Mouse (Mus musculus): ENCODE data around the gene Gnb4.

Gnb4 gene

GRCm38 (mm10) chr3:32614786-32615185 lies 1.6 kb downstream of the Gnb4 start:
- no peak for DNase-seq (ENCODE audit: low spot score in 2 of 2)

DNA sequence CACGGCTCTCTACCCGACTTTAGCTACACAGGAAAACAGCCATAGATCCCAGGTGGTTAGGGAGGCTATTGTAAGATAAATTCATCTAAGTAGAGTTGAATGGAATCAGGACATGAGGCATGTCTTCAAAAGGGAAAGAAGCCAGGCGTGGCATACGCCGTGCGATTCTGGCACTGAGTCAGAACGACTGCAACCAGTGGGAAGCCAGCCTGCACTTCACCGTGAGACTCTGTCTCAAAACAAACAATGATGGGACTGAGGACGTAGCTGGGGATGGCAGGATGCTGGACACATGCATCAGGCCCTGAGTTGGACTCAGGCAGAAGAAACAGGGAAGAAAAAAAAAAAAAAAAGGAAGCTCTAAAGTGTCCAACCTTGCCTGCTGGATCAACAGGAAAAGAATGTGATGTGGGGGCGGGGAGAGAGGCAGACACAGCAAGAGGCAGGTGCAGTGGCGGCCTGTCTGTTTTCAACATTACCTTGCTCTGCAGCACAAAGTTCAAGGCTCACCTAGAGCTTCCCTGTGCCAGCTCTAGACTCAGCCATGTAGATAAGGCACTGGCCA lies 4.7 kb downstream of the Gnb4 start:
- DNase-seq (ENCODE audit: low spot score in 2 of 2), result no peak

- DNase-seq (ENCODE audit: low spot score in 2 of 2), result peak; percentile 66 to 72
These were observed 5.8 kb downstream of the Gnb4 start for GRCm38 (mm10) chr3:32610560-32610959.

DNA sequence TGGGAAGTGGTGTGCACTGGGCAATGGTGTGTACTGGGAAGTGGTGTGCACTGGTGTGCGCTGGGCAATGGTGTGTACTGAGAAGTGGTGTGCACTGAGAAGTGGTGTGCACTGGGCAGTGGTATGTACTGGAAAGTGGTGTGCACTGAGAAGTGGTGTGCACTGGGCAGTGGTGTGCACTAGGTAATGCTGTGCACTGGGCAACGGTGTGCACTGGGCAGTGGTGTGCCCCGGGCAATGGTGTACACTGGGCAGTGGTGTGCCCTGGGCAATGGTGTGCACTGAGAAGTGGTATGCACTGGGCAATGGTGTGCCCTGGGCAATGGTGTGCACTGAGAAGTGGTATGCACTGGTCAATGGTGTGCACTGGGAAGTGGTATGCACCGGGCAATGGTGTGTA lies 7.2 kb downstream of the Gnb4 start:
- no peak for DNase-seq (ENCODE audit: low spot score in 2 of 2)

- no peak for DNase-seq (ENCODE audit: low spot score in 2 of 2)
These were observed 15.3 kb downstream of the Gnb4 start for GRCm38 (mm10) chr3:32601055-32601454.

DNA sequence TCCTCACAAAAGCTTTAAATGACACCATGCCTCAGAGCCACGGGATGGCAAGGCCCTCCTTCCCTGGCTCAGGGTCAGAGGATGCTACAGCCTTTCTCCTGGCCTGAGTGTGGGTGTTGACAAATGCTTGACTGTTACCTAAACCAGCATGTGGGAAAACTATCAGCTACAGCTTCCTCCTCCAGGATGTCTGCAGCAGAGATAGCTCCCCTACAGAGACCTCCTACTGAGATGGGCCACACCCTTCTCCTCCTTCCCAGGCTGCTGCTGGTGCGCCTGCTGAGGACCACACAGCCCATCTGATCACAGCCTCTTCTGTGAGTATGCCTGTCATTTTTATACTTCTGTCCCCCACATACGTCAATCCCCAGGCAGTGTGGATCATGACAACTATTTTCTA lies 17.1 kb downstream of the Gnb4 start:
- no peak for DNase-seq (ENCODE audit: low spot score in 2 of 2)

DNA sequence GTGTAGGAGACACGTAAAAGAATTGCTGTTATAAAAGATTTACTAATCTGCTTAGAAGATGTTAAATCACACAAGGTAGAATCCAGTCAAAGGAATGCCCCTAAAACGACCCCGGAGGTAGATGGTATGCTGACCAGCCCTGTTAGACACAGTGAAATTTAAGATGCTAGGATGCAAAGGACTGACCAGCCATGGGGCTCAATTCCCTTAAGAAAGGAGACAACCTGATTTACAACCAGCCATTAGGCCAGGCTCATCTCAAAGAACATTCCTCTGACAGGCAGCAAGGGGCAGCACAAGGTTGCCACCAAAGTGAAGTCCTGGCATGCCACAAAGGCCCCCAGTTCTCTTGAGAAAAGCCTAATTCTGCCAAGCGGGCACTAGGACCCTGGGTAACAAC lies 21.3 kb downstream of the Gnb4 start:
- no peak for DNase-seq (ENCODE audit: low spot score in 2 of 2)

DNA sequence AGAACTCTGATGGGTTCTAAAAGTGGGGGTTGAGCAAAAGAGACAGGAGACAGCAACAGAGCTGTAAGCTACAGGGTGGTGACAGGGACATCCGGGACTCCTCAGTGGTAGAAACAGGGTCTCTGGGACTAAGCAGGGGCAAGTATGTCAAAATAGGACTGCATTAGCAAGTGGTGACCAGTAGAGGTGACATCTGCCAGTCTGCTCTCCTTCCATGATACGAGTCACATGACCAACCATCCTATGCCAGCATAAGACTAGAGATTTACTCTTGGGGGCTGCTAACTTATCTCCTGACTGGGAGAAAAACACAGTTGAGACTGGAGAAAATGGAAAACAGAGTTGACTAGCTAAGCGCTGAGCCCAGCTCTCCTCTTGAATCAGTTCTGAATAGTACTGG lies 30.1 kb downstream of the Gnb4 start:
- no peak for DNase-seq (ENCODE audit: low spot score in 2 of 2)

DNA sequence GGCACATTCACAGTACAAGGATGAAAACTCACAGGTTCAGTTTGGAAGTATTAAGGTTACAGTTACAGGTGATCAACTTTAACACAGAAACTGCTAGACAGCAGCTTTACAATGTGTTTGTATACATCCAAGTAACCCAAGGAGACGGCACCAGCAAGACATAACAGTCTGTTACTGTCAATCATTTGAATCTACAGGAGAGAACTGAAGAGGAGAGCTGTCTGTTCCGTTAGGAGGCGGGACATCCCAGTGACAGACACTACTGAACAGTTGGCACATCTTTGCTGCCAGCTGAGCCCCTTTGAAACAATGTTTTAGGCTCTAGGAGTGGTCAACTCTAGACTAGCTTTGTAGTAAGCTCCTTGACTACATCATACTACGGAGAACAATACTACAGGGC lies 32.9 kb downstream of the Gnb4 start:
- DNase-seq (ENCODE audit: low spot score in 2 of 2), result no peak

DNA sequence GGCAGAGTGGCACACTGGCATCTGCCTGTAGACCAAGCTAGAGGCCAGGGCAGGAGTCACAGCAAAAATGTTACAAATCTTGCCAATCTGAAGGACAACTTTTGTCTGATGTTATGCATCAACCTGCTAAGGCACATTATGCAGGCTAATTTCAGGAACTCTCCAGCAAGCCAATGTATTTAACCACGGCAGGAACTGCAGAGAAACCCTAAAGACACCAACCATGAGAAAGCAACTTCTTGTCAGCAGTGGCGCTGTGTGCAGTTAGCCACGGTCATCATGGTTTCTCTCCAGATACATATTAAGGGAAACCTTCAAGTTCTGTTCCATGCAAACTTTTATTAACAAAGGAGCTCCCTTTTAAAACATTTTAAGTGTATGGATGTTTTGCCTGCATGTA lies 34.5 kb downstream of the Gnb4 start:
- DNase-seq (ENCODE audit: low spot score in 2 of 2), result no peak

GRCm38 (mm10) chr3:32580738-32581137 lies 35.6 kb downstream of the Gnb4 start:
- peak in 1 of 2 experiments; percentile 10 for DNase-seq (ENCODE audit: low spot score in 2 of 2)

DNA sequence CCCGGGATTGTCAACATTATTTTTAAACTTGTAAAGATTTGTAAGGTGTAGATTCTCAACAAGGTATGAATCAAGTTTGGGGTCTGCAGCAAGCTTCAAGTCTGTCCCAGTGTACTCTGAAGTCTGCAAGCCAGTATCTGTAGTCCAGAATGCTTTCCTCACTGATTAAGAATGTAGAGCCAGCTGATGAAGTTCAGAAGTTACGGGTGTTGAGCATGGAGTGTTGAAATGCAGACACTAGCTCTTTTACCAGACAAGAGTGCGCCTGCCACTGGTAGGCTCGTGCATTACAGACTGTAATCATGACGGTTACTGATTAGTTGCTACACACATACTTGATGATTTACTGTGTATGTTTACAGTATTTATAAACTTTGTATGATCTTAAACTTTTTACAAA lies 37.6 kb downstream of the Gnb4 start:
- DNase-seq (ENCODE audit: low spot score in 2 of 2), result no peak

- no peak for DNase-seq (ENCODE audit: low spot score in 2 of 2)
These were observed 41.2 kb downstream of the Gnb4 start for GRCm38 (mm10) chr3:32575151-32575550.

GRCm38 (mm10) chr3:32573881-32574280 lies 42.5 kb downstream of the Gnb4 start:
- DNase-seq (ENCODE audit: low spot score in 2 of 2), result no peak

DNA sequence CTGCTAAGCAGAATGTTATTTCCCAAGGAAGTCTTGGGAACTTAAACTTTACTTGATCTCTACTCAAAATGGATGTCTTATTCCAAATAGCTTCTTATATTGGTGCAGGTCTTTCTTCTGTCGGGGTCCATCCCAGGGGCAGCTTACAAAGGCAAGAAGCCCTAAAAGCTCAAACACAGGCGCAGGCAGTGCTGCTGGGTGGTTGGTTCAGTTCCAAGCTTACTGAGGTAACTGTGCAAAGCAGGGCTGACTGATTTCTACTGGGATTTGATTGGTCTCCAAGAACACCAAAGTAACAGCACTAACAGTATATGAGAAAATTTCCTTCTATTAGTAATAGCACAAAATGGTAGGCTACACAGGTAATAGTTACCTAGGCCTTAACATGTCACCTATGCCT lies 43.3 kb downstream of the Gnb4 start:
- no peak for DNase-seq (ENCODE audit: low spot score in 2 of 2)

- no peak for DNase-seq (ENCODE audit: low spot score in 2 of 2)
These were observed 53.0 kb downstream of the Gnb4 start for GRCm38 (mm10) chr3:32563401-32563800.

GRCm38 (mm10) chr3:32553061-32553460 lies 63.3 kb downstream of the Gnb4 start:
- no peak for DNase-seq (ENCODE audit: low spot score in 2 of 2)

- DNase-seq (ENCODE audit: low spot score in 2 of 2), result no peak
These were observed 78.3 kb downstream of the Gnb4 start for GRCm38 (mm10) chr3:32538091-32538490.

DNA sequence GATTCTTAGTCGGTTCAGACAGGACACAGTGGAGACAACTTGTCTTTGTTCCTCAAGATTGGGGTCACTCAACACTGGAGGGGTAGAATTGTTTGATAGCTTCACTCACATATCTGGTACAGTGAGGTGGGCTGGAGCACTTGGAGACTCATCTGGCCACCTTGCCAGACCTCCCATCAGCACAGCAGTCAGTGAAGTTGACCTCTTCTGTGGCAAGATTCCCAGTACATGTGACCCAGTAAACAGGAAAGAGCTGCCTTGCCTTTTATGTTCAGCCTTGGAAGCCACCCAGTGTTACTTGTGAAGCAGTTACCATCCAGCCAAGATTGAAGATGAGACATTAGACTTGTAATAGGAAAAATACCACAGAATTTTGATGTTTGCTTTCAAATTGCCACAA lies 78.8 kb downstream of the Gnb4 start:
- peak; percentile 29 to 52 for DNase-seq (ENCODE audit: low spot score in 2 of 2)

- DNase-seq (ENCODE audit: low spot score in 2 of 2), result no peak
These were observed 80.7 kb downstream of the Gnb4 start for GRCm38 (mm10) chr3:32535692-32536091.
